Mouse (Mus musculus): ENCODE results near the gene Baz2b.

The Baz2b gene

GRCm38 (mm10) chr2:59955916-59956315 lies 253.7 kb downstream of the Baz2b start:
- DNase-seq (ENCODE audit: low read depth): no peak

- no peak for DNase-seq (ENCODE audit: low read depth)
Observed at GRCm38 (mm10) chr2:59954791-59955190, 254.8 kb downstream of the Baz2b start.

GRCm38 (mm10) chr2:59952286-59953014 lies 257.2 kb downstream of the Baz2b start:
- no peak for DNase-seq (ENCODE audit: low read depth)

- DNase-seq (ENCODE audit: low read depth): no peak
Observed at GRCm38 (mm10) chr2:59951706-59952105, 257.9 kb downstream of the Baz2b start.

- no peak for DNase-seq (ENCODE audit: low read depth)
Observed at GRCm38 (mm10) chr2:59951127-59951526, 258.5 kb downstream of the Baz2b start.

GRCm38 (mm10) chr2:59936296-59936695 lies 273.3 kb downstream of the Baz2b start:
- DNase-seq (ENCODE audit: low read depth): no peak

GRCm38 (mm10) chr2:59933129-59933528 lies 276.5 kb downstream of the Baz2b start:
- no peak for DNase-seq (ENCODE audit: low read depth)

- no peak for DNase-seq (ENCODE audit: low read depth)
Observed at GRCm38 (mm10) chr2:59932244-59932643, 277.4 kb downstream of the Baz2b start.

- no peak for DNase-seq (ENCODE audit: low read depth)
Observed at GRCm38 (mm10) chr2:59913610-59914009, 296.0 kb downstream of the Baz2b start.

- no peak for DNase-seq (ENCODE audit: low read depth)
Observed at GRCm38 (mm10) chr2:59908048-59908447, 301.6 kb downstream of the Baz2b start.

- DNase-seq (ENCODE audit: low read depth): no peak
Observed at GRCm38 (mm10) chr2:59904007-59904406, 305.6 kb downstream of the Baz2b start.

GRCm38 (mm10) chr2:59898666-59899065 lies 311.0 kb downstream of the Baz2b start:
- DNase-seq (ENCODE audit: low read depth): no peak

GRCm38 (mm10) chr2:59898105-59898504 lies 311.5 kb downstream of the Baz2b start:
- DNase-seq (ENCODE audit: low read depth): no peak

- no peak for DNase-seq (ENCODE audit: low read depth)
Observed at GRCm38 (mm10) chr2:59896837-59897236, 312.8 kb downstream of the Baz2b start.

- DNase-seq (ENCODE audit: low read depth): no peak
Observed at GRCm38 (mm10) chr2:59896400-59896799, 313.2 kb downstream of the Baz2b start.

- no peak for DNase-seq (ENCODE audit: low read depth)
Observed at GRCm38 (mm10) chr2:59889699-59890098, 319.9 kb downstream of the Baz2b start.

- DNase-seq (ENCODE audit: low read depth): no peak
Observed at GRCm38 (mm10) chr2:59882742-59883281, 326.8 kb downstream of the Baz2b start.

- DNase-seq (ENCODE audit: low read depth): peak; percentile 94
Observed at GRCm38 (mm10) chr2:59881831-59882741, 327.6 kb downstream of the Baz2b start, which contains the start of gene Wdsub1. Gene Wdsub1 (minus strand): TSS chr2:59882591.

- peak; percentile 36 for DNase-seq (ENCODE audit: low read depth)
Observed at GRCm38 (mm10) chr2:59881404-59881803, 328.2 kb downstream of the Baz2b start.

- DNase-seq (ENCODE audit: low read depth): no peak
Observed at GRCm38 (mm10) chr2:59878221-59878620, 331.4 kb downstream of the Baz2b start.

GRCm38 (mm10) chr2:59877335-59877734 lies 332.3 kb downstream of the Baz2b start:
- no peak for DNase-seq (ENCODE audit: low read depth)

- DNase-seq (ENCODE audit: low read depth): no peak
Observed at GRCm38 (mm10) chr2:59876482-59876881, 333.2 kb downstream of the Baz2b start.

- DNase-seq (ENCODE audit: low read depth): no peak
Observed at GRCm38 (mm10) chr2:59870526-59870925, 339.1 kb downstream of the Baz2b start.
